Mouse (Mus musculus): ENCODE data around the gene Gm43518. TPM values are rescaled to one million over a fixed set of nuclear protein-coding genes. Genes with fewer than 3 reads are reported as not detected.
A peak's percentile ranks its signal among the peaks of the same experiment; 100 is the strongest.

Gene Gm43518
- polyA plus RNA-seq, 1 experiment from 2014 or later: 2.8 TPM

- DNase-seq (ENCODE audit: low spot score) (no peak), ATAC-seq (replicated peaks; ENCODE audit: low FRiP score) (no peak)
- WGBS: 72% methylated on average over 2 of the region's 2 CpGs
- H3K27ac ChIP-seq (ENCODE audit: low read depth, low read length): no peak overlapping the region
- no peaks in the 10 kb centered on the region for H3K9me3 ChIP-seq (ENCODE audit: control insufficient read depth, low read length)
- H3K4me1 ChIP-seq (replicated peaks; ENCODE audit: control insufficient read depth, insufficient read depth, low read length): 0 out of 2 replicates have a peak, but pooled peaks cover 2% of the 10 kb centered on the region
- H3K36me3 ChIP-seq (ENCODE audit: control insufficient read depth, insufficient read depth, low read length): no peaks in the 10 kb centered on the region
- no peaks in the 10 kb centered on the region for H3K27me3 ChIP-seq (replicated peaks; ENCODE audit: control insufficient read depth, insufficient read depth, low read length)
- no peak overlapping the region for H3K4me2 ChIP-seq
- H3K9ac ChIP-seq (ENCODE audit: low read depth, low read length): no peak overlapping the region
- no peak overlapping the region for H3K4me3 ChIP-seq (ENCODE audit: low read depth, low read length)
These were observed 39.5 kb downstream of the Gm43518 start for GRCm38 (mm10) chr5:123966759-123967158.

DNA sequence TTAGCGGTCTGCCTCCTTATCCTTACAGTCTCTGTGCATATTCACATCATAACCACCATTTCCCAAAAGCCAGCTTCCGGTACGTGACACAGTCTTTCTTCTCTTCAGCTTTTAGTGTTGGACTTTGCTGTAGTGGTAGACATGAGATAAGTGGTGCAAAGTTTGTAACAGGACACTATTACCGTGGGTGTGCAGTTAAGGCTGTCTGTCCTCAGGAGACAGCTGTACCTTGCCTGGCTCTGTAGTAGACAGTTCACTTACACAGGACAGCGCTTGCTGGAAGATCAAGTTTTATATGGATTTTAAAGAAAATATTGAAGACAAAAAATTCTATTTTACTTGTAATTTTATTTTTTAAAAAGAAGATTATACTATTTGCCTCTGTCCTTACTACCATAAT lies 41.2 kb downstream of the Gm43518 start:
- Histone ChIP-seq H3K9me3 (ENCODE audit: control insufficient read depth, low read length) (no peaks in the 10 kb centered on the region), H3K4me2 (no peak overlapping the region), H3K9ac (ENCODE audit: low read depth, low read length) (no peak overlapping the region), H3K27me3 (replicated peaks; ENCODE audit: control insufficient read depth, insufficient read depth, low read length) (0 out of 2 replicates have a peak, but pooled peaks cover 2% of the 10 kb centered on the region), H3K36me3 (ENCODE audit: control insufficient read depth, insufficient read depth, low read length) (no peaks in the 10 kb centered on the region), H3K27ac (ENCODE audit: low read depth, low read length) (no peak overlapping the region), H3K4me1 (replicated peaks; ENCODE audit: control insufficient read depth, insufficient read depth, low read length) (peaks cover 2% of the 10 kb centered on the region; the same call in 1 of the 2 replicates), H3K4me3 (ENCODE audit: low read depth, low read length) (no peak overlapping the region)
- 73% methylated on average over 5 of the region's 5 CpGs for WGBS
- DNase-seq (ENCODE audit: low spot score) (no peak), ATAC-seq (replicated peaks; ENCODE audit: low FRiP score) (no peak)

DNA sequence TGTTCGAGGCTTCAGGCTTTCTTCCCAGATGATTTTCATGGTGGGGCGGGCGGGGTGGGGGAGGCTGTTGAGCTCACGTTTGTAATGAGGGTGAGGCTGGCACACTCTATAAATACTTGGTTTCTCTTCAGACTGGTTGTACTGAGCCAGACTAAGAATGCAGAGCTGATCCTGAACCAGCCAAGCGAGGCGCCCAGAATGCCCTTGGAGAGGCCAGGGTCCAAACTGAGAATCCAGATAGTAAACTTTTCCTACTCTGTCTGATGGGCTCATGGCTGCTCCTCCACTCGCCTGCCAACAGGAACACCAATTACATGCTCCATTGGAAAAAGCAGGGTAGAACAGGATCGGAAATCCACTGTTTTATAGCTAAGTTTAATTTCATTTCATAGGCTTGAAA lies 42.0 kb downstream of the Gm43518 start:
- Histone ChIP-seq H3K27ac (ENCODE audit: low read depth, low read length) (no peak overlapping the region), H3K36me3 (ENCODE audit: control insufficient read depth, insufficient read depth, low read length) (no peaks in the 10 kb centered on the region), H3K27me3 (replicated peaks; ENCODE audit: control insufficient read depth, insufficient read depth, low read length) (0 out of 2 replicates have a peak, but pooled peaks cover 2% of the 10 kb centered on the region), H3K9ac (ENCODE audit: low read depth, low read length) (no peak overlapping the region), H3K9me3 (ENCODE audit: control insufficient read depth, low read length) (no peaks in the 10 kb centered on the region), H3K4me1 (replicated peaks; ENCODE audit: control insufficient read depth, insufficient read depth, low read length) (peaks cover 2% of the 10 kb centered on the region; the same call in 1 of the 2 replicates), H3K4me2 (no peak overlapping the region), H3K4me3 (ENCODE audit: low read depth, low read length) (no peak overlapping the region)
- ATAC-seq (replicated peaks; ENCODE audit: low FRiP score) (no peak), DNase-seq (ENCODE audit: low spot score) (no peak)
- 78% methylated on average over 8 of the region's 8 CpGs for WGBS

DNA sequence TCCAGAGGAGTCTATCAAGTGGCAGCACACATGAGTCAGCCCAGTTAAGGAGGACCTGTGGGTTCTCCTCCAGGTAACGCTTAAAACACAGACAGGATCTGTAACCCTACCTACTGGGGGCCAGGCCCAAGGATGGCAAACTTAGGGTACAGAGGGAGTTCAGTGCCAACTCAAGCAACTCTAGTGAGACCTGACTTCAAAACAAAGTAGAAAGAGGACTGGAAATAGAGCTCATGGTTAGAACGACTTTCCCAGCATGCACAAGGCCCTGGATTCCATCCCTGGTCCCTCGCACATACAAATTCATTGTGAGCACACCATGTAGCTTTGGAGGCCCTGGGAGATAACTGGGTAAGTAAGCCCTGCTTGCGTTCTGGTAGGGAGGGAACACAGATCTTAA lies 43.4 kb downstream of the Gm43518 start:
- no peak overlapping the region for H3K27ac ChIP-seq (ENCODE audit: low read depth, low read length)
- no peaks in the 10 kb centered on the region for H3K36me3 ChIP-seq (ENCODE audit: control insufficient read depth, insufficient read depth, low read length)
- H3K27me3 ChIP-seq (replicated peaks; ENCODE audit: control insufficient read depth, insufficient read depth, low read length): peaks cover 2% of the 10 kb centered on the region; the same call in 1 of the 2 replicates
- H3K9ac ChIP-seq (ENCODE audit: low read depth, low read length): no peak overlapping the region
- DNase-seq (ENCODE audit: low spot score) (no peak), ATAC-seq (replicated peaks; ENCODE audit: low FRiP score) (no peak)
- no peak overlapping the region for H3K4me3 ChIP-seq (ENCODE audit: low read depth, low read length)
- H3K4me2 ChIP-seq: no peak overlapping the region
- H3K9me3 ChIP-seq (ENCODE audit: control insufficient read depth, low read length): no peaks in the 10 kb centered on the region
- 84% methylated on average over 4 of the region's 4 CpGs for WGBS
- peaks cover 7% of the 10 kb centered on the region; the same call in 1 of the 2 replicates for H3K4me1 ChIP-seq (replicated peaks; ENCODE audit: control insufficient read depth, insufficient read depth, low read length)

DNA sequence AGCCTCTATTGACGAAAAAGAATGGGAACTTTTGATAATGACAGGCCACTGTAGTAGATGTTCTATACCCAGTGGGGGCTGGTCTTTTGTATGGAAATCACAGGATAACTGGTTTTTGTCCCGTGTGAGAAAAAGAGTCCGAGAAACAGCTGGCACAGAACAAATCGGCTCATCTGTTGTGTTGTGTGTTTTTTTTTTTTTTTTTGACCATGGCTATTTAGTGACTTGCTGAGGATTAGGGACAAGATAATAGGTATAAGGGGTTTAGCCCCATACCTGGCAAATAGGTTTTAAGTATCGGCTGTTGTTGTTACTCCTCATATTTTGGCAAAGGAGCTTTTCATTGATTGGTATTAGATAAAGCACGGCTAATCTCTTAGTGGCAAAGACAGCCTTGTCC lies 45.2 kb downstream of the Gm43518 start:
- Histone ChIP-seq H3K36me3 (ENCODE audit: control insufficient read depth, insufficient read depth, low read length) (no peaks in the 10 kb centered on the region), H3K9ac (ENCODE audit: low read depth, low read length) (no peak overlapping the region), H3K27ac (ENCODE audit: low read depth, low read length) (no peak overlapping the region), H3K9me3 (ENCODE audit: control insufficient read depth, low read length) (no peaks in the 10 kb centered on the region), H3K4me1 (replicated peaks; ENCODE audit: control insufficient read depth, insufficient read depth, low read length) (peaks cover 7% of the 10 kb centered on the region; the same call in 1 of the 2 replicates), H3K27me3 (replicated peaks; ENCODE audit: control insufficient read depth, insufficient read depth, low read length) (peaks cover 2% of the 10 kb centered on the region; the same call in 1 of the 2 replicates), H3K4me2 (no peak overlapping the region), H3K4me3 (ENCODE audit: low read depth, low read length) (no peak overlapping the region)
- no peak for ATAC-seq (replicated peaks; ENCODE audit: low FRiP score)
- 75% methylated on average over 6 of the region's 6 CpGs for WGBS
- no peak for DNase-seq (ENCODE audit: low spot score)

DNA sequence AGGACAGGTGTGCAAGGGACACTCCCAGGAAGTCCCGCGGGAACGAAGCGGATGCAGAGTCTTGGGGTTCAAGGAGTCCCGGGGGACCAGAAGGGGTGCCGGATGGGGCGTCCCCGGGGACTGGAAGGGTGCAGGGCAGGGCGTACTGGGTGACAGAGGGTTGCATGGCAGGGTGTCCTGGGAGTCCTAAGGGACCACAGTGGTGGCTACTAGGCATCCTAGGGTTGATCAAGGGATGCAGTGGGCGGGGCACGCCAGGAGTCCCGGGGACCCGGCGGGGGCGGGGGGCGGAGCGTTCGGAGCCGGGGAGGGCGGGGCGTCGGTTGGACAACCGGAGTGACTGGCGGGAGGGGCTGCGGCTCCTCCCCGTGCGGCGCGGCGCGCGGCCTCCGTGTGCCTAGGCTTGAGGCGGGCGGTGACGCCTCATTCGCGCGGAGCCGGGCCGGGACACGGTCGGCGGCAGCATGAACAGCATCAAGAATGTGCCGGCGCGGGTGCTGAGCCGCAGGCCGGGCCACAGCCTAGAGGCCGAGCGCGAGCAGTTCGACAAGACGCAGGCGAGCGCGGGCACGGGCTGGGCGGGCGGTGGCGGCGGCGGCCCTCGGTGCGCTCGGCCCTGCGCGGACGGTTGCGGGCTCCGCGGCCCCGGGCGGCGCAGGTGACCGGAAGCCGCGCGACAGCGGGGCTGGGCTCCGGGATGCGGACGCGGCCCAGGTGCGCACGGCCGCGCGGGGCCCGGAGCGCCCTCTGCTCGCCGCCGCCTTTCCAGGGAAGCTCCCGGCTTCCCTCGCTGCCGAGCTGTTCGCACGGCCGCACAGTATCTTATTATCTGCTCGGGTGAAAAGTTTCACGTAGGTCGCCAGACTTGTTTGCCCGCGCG lies 46.3 kb downstream of the Gm43518 start, which contains the start of gene Hip1r:
Gene Hip1r (plus strand): TSS at position 330 of the 880 bp plus-strand sequence.
- Histone ChIP-seq H3K27me3 (replicated peaks; ENCODE audit: control insufficient read depth, insufficient read depth, low read length) (peaks cover 2% of the 10 kb centered on the region; the same call in 1 of the 2 replicates), H3K27ac (ENCODE audit: low read depth, low read length) (peak within 1 kb of the TSS; percentile 70), H3K4me3 (ENCODE audit: low read depth, low read length) (peak within 1 kb of the TSS; percentile 76), H3K4me1 (replicated peaks; ENCODE audit: control insufficient read depth, insufficient read depth, low read length) (peaks cover 7% of the 10 kb centered on the region; the same call in 1 of the 2 replicates), H3K36me3 (ENCODE audit: control insufficient read depth, insufficient read depth, low read length) (no peaks in the 10 kb centered on the region), H3K9ac (ENCODE audit: low read depth, low read length) (peak within 1 kb of the TSS; percentile 78), H3K9me3 (ENCODE audit: control insufficient read depth, low read length) (no peaks in the 10 kb centered on the region), H3K4me2 (peak within 1 kb of the TSS; percentile 95)
- peak; percentile 89 for ATAC-seq (replicated peaks; ENCODE audit: low FRiP score)
- WGBS: 2% methylated on average over 106 of the region's 106 CpGs
- DNase-seq (ENCODE audit: low spot score): peak; percentile 80

DNA sequence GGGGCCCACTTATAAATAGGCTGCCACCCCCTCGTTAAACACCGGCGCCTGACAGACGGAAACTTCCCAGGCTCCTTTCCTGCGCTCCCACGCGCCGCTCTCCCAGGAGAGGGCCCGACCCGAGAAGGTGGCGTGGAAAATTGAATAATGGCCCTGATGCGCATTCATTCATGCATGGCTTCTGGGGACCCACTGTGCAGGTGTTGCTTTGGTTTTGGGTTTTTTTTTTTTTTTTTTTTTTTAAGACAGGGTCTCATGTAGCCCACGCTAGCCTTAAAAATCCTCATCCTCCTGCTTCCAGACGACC lies 46.9 kb downstream of the Gm43518 start:
- Histone ChIP-seq H3K36me3 (ENCODE audit: control insufficient read depth, insufficient read depth, low read length) (no peaks in the 10 kb centered on the region), H3K27ac (ENCODE audit: low read depth, low read length) (peak overlapping the region; percentile 70), H3K4me3 (ENCODE audit: low read depth, low read length) (peak overlapping the region; percentile 76), H3K4me1 (replicated peaks; ENCODE audit: control insufficient read depth, insufficient read depth, low read length) (peaks cover 7% of the 10 kb centered on the region; the same call in 1 of the 2 replicates), H3K27me3 (replicated peaks; ENCODE audit: control insufficient read depth, insufficient read depth, low read length) (peaks cover 2% of the 10 kb centered on the region; the same call in 1 of the 2 replicates), H3K4me2 (peak overlapping the region; percentile 95), H3K9me3 (ENCODE audit: control insufficient read depth, low read length) (no peaks in the 10 kb centered on the region), H3K9ac (ENCODE audit: low read depth, low read length) (peak overlapping the region; percentile 78)
- DNase-seq (ENCODE audit: low spot score): no peak
- 2% methylated on average over 14 of the region's 14 CpGs for WGBS
- no peak for ATAC-seq (replicated peaks; ENCODE audit: low FRiP score)

DNA sequence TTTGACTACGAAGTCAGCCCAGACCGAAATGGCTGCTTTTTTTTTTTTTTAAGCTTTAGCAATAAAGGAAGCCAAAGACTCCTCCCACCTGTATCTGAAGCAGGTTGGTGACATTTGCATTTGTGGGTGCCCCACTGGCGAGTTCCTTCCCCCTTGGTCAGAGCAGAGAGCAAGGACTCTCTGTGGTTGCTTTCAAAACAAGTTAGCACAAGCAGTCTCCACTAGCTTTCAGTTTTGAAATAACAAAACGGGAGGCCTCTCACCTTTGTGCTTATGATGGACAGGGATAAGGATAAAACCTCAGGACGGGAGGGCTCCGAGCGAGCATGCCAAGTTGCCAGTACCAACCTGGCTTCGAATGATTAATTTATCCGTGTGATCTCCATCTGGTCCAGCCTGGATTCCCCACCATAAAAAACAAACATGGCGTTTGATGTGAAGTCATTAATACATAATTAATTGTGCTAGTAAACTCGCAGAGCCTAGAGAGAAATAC lies 47.4 kb downstream of the Gm43518 start:
- ATAC-seq (replicated peaks; ENCODE audit: low FRiP score) (no peak), DNase-seq (ENCODE audit: low spot score) (no peak)
- no peaks in the 10 kb centered on the region for H3K9me3 ChIP-seq (ENCODE audit: control insufficient read depth, low read length)
- H3K36me3 ChIP-seq (ENCODE audit: control insufficient read depth, insufficient read depth, low read length): no peaks in the 10 kb centered on the region
- peaks cover 2% of the 10 kb centered on the region; the same call in 1 of the 2 replicates for H3K27me3 ChIP-seq (replicated peaks; ENCODE audit: control insufficient read depth, insufficient read depth, low read length)
- peaks cover 7% of the 10 kb centered on the region; the same call in 1 of the 2 replicates for H3K4me1 ChIP-seq (replicated peaks; ENCODE audit: control insufficient read depth, insufficient read depth, low read length)
- H3K4me3 ChIP-seq (ENCODE audit: low read depth, low read length): peak overlapping the region; percentile 76
- H3K27ac ChIP-seq (ENCODE audit: low read depth, low read length): no peak overlapping the region
- WGBS: 36% methylated on average over 11 of the region's 11 CpGs
- peak overlapping the region; percentile 22; the same call in 1 of the 2 replicates for H3K9ac ChIP-seq (ENCODE audit: low read depth, low read length)
- H3K4me2 ChIP-seq: peak overlapping the region; percentile 95
